Mouse (Mus musculus): Measurements from ENCODE around the gene Alad.
"Not testable (repeated sequence)": the region's sequence is repeated elsewhere in the genome, so short reads cannot be mapped to it uniquely, and the experiment has no call there.

Alad gene

GRCm38 (mm10) chr4:62487914-62488313 lies 31.8 kb downstream of the Alad start:
- in situ Hi-C loops (cut with MboI, MseI), result no loop called here

- in situ Hi-C loops (cut with MboI, MseI), result no loop called here
Observed at GRCm38 (mm10) chr4:62487172-62487571, 32.5 kb downstream of the Alad start.

- in situ Hi-C loops (cut with MboI, MseI), result no loop called here
Observed at GRCm38 (mm10) chr4:62486162-62486696, 33.5 kb downstream of the Alad start.

- in situ Hi-C loops (cut with MboI, MseI), result no loop called here
Observed at GRCm38 (mm10) chr4:62485450-62486161, 34.1 kb downstream of the Alad start.

GRCm38 (mm10) chr4:62484928-62485327 lies 34.8 kb downstream of the Alad start:
- in situ Hi-C loops (cut with MboI, MseI), result no loop called here

- in situ Hi-C loops (cut with MboI, MseI), result no loop called here
Observed at GRCm38 (mm10) chr4:62480709-62481605, 38.8 kb downstream of the Alad start.

GRCm38 (mm10) chr4:62479937-62480708 lies 39.6 kb downstream of the Alad start, which contains the start of gene Bspry:
Gene Bspry, plus strand, starts transcription at chr4:62480053.
- in situ Hi-C loops (cut with MboI, MseI), result no loop called here

GRCm38 (mm10) chr4:62479593-62479936 lies 40.2 kb downstream of the Alad start:
- in situ Hi-C loops (cut with MboI, MseI), result not testable (repeated sequence)

GRCm38 (mm10) chr4:62477542-62478244 lies 42.0 kb downstream of the Alad start:
- in situ Hi-C loops (cut with MboI, MseI), result no loop called here

- in situ Hi-C loops (cut with MboI, MseI), result no loop called here
Observed at GRCm38 (mm10) chr4:62475793-62476192, 43.9 kb downstream of the Alad start.

GRCm38 (mm10) chr4:62475131-62475530 lies 44.6 kb downstream of the Alad start:
- in situ Hi-C loops (cut with MboI, MseI), result no loop called here

- in situ Hi-C loops (cut with MboI, MseI), result no loop called here
Observed at GRCm38 (mm10) chr4:62472071-62472470, 47.6 kb downstream of the Alad start.

- in situ Hi-C loops (cut with MboI, MseI), result no loop called here
Observed at GRCm38 (mm10) chr4:62470598-62471051, 49.1 kb downstream of the Alad start, which contains the start of gene Wdr31. Gene Wdr31, minus strand, starts transcription at chr4:62470896.

GRCm38 (mm10) chr4:62468158-62468557 lies 51.6 kb downstream of the Alad start:
- in situ Hi-C loops (cut with MboI, MseI), result no loop called here

GRCm38 (mm10) chr4:62463124-62463523 lies 56.6 kb downstream of the Alad start:
- in situ Hi-C loops (cut with MboI, MseI), result no loop called here

- in situ Hi-C loops (cut with MboI, MseI), result no loop called here
Observed at GRCm38 (mm10) chr4:62460348-62460747, 59.4 kb downstream of the Alad start.
